Mouse (Mus musculus): ENCODE results near the gene 2300009A05Rik.

2300009A05Rik gene

DNA sequence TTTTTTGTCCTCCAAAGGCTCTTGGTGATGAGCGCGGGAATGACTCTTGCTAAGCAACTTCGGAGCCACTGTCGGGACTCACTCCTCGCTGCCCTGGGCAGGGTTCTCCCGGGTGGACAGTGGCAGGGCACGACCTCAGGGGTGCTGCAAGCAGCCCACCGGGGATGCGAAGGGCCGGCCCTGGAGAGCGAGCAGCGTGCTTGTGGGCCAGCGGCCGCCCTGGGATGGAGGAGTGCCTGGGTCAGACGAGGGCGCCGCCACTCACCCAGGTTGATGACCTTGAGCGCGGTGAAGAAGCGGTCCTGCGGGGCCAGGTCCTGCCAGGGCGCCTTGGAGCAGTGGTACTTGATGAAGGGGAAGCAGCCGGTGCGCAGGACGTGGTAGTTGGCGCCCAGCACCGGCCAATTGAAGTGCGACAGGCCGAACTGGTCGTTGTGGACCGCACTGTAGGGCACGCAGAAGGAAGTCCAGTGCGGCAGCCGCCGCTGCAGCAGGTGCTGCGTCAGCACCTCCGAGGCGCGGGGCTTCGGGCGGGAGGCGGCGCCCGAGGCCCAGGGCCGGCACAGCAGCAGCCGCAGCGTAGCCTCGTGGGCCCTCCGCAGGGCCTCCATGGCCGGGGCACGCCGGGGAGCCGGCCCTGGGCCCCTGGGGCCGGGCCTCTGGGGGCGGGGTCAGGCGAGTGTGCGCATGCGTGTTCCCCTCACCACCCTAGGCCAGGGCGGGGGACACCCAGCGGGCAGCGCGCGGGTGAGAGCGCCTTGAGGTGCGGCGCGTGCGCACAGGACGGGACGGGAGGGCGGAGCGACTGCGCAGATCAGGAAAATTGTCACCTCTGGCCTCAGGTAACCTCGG is at the start of gene 2300009A05Rik:
TSS of gene 2300009A05Rik (minus strand) at position 636 of the 852 bp plus-strand sequence.
- DNase-seq (ENCODE audit: low read depth, low spot score), result peak; percentile 84

DNA sequence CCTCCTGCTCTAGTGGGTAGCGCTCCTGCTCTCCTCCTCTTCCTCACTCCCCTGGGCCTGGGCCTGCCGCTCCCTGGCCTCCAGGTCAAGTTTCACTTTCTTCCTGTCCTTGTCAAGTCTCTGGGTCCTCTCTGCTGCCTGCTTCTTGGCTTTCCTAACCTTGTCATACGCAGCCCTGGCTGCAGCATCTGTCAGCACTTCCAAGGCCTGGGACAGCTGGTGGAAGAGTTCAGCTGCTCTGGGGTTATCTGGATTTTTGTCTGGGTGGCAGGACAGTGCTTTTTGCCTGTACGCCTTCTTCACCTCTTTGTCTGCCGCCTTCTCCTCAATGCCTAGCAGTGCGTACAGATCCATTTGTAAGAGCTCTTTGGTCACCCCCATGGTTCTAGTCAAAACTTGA is 44.6 kb upstream of the 2300009A05Rik start:
- DNase-seq (ENCODE audit: low read depth, low spot score), result no peak

DNA sequence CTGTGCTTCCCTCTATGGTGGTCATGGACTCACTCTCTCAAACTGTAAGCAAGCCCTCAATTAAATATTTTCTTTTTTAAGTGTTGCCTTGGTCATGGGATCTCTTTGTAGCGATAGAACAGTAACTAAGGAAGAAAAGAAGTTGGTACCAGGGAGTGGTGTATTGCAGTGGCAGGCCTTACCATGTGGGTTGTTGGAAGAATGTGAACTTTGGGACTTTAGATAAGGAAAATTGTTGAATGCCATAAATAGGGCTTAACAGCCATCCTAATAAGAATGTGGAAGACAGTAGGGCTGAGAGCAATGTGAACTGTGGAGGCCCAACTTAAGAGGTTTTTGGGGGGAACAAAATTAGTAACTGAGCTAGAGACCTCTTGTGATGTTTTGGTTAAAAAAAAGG is 31.6 kb upstream of the 2300009A05Rik start:
- no peak for DNase-seq (ENCODE audit: low read depth, low spot score)

DNA sequence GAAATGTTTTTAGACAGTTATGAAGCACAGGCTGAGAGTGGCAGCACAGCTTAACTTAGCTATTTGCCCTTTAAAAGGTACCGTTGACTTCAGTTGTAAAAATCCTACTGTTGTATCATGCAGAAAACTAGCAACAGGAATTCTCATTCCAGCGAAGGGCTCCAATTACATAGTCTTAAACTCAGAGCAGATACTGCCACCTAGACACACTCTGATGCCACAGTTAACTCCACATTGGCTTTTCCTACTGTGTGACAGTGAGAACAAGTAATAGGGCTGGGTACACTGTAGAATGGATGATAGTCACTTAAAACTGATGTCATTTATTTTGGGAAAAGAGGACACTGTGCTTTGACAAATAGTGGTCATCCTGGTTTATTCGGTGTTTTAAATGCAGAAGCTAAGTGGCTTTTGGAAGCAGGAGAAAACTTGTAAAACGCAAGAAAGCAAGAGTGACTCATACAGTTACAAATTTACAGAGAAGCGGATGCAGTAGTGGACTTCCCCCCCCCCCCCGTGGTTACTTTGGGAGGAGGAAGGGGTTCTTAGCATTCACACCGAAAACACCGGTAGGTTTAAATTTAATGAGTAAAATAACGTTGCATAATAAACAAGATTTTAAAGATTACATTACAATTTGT is 22.2 kb upstream of the 2300009A05Rik start:
- no peak for DNase-seq (ENCODE audit: low read depth, low spot score)

DNA sequence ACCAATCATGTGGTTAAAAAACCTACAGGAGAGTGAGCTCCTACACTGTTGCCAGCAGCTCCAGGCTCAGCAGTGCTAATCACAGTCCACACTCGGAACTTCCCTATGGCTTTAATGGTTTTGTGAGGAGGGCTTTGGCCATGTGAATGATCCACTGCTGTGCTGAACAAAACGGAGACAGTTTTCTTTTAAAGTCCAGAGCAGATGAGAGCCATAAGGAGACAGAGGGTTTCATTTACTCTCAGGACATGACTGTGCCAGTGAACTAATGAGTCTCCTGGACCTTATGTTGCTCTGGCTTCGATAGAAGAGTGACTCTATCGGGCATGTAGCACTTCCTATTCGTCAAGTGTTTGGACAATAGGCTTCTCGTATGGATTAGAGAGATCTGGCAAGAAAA is 21.4 kb upstream of the 2300009A05Rik start:
- no peak for DNase-seq (ENCODE audit: low read depth, low spot score)

DNA sequence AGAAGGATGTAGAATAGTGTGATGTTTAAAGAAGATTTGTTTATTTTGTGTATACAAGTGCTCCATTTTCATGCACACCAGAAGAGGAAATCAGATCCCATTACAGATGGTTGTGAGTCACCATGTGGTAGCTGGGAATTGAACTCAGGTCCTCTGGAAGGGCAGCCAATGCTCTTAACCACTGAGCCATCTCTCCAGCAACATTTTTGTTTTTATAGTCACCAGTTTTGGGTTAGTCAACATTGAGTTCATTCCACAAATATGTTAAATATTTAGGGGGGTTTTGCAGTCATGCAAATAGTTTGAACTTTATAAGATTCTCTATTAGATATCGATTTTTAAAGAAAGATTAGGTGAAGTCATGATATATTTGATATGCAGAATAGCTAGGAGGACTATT is 1.1 kb upstream of the 2300009A05Rik start:
- no peak for DNase-seq (ENCODE audit: low read depth, low spot score)

DNA sequence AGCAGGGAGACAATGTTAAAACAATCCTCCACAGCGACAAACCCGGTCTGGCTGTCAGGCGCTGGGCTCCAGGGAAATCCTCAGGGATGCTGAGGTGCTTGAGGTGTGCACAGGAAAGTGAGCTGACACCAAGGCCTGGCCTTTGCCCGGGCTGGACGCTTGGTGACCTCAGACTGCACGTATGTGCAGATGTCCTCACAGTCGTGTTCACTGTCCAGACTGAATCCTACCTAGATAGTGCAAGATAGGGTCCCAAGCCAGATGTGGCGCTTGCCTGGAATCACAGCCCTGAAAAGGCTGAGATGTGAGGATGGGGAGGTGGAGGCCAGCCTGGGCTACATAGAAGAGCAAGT is 393 bp upstream of the 2300009A05Rik start:
- DNase-seq (ENCODE audit: low read depth, low spot score), result no peak

DNA sequence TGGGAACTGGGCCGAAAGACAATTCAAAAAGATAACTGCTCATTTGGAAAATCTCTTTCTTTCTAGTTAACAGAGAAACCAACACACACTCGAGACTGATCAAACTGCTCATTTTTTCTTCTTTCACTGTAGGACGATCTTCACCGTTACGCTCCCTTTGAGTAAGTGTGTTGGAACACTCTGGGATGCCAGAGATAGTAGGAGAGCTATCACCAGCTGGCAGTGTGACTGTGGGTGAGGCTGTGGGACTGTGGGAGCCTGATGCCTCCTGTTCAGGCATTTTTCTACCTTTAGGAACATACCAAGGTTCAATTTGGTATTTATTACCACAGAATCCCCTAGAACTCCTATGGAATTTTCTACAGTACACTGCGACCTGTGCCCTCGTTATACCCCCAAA is 3.4 kb downstream of the 2300009A05Rik start:
- no peak for DNase-seq (ENCODE audit: low read depth, low spot score)

DNA sequence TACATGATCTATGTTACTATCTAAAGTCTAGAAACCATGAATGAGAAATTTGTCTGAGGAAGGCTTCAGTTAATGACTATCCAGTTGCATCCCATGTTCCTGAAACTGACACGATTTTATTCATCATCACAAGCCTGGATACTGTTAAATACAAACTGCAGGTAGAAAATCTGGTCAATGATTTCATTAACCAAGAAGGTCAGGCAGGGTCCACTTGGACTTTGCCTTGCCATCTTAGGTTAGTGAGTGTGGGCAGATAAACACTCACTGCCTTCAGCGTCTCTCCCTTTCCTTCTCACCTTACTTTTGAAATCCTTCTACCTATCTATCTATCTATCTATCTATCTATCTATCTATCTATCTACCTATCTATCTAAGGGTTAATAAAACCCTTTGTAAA is 7.7 kb downstream of the 2300009A05Rik start:
- no peak for DNase-seq (ENCODE audit: low read depth, low spot score)

DNA sequence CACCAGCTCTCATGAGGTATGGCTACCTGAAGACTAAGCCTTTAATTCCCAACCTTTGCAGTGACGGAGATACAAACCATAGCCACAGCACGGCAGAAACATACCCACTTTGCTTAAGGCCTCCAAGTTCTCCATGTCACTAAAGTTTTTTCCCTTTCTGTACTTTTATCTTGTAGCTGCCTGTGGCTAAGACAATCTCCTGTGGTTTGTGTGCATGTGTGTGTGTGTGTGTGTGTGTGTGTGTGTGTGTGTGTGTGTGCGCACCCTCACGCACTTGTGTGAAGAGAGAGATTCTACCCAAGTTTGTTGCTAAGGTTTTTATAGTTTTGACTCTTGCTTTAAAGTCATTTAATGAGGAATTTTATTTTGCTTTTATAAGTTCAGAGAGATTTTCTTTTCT is 16.3 kb downstream of the 2300009A05Rik start:
- no peak for DNase-seq (ENCODE audit: low read depth, low spot score)

DNA sequence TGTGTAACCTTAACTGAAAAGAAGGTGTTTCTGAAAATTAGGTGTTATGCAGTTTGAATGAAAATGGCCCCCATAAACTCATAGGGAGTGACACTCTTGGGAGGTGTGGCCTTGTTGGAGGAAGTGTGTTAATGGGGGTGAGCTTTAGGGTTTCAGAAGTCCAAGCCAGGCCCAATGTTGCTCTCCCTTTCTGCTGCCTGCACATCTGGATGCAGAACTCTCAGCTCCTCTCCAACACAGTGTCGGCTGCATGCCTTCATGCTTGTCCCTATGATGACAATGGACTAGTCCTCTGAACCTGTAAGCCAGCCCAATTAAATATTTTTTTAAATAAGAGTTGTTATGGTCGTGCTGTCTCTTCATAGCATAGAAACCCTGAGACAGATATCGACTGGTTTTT is 18.7 kb downstream of the 2300009A05Rik start:
- no peak for DNase-seq (ENCODE audit: low read depth, low spot score)

DNA sequence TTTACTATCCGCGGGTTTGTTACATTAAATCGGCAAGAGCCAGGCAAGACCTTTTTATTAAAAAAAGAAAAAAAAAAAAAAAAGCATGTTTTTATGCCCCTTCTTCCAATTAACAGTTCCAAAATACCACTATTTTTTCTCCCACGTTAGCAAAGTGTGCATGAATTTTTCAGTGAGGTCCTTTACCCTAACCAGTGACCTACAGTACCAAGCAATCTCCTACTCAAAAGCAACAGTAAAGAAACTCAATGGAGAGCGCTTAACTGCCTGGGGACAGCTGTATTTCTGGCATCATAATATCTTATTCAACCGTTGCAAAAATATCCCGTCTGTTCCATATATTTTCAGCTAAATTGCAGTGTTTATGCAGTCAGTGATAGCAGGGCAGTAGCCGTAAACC is 20.9 kb downstream of the 2300009A05Rik start:
- DNase-seq (ENCODE audit: low read depth, low spot score), result no peak

DNA sequence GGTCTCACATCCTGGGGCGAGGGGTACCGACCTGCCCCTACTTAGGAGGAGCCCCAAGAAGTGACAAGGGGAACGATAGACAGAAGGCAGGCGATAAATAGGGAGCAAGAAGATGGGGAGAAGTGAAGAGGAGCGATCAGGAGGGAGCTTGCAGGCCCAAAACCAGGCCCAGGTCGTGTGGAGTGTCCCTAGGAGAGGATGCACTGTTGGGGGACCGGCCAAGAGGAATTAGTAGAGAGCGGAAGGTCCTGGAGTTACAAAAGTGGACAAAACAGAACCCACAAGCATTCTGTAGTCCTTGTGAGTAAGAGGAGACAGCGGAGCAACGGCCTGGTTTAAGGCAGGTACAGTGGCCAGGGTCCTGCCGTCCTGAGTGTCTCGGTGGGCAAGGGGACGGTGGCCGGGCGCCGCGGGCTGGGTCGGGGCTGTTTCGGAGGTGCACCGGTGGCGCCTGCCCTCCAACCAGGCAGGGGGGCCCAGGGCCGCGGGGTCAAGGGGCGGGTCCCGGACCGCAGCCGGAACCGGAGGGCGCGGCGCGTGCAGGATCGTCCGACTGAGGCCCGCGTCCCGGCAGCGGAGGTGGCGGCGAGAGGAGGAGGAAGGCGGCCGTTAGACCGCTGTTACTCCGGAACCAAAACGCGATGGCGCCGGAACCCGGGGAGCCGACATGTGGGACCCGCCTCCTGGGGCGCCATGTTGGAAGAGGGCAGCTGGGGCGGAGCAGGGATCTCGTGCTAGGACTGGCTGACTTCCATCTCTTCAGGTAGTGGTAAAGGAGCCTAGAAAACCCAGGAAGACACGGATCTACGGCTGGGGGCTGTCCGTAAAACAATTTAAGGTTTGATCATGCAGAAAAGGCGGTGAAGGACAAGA is 21.5 kb downstream of the 2300009A05Rik start, which contains the start of gene Map2k5:
TSS of gene Map2k5 (minus strand) at position 633 of the 873 bp plus-strand sequence.
- peak; percentile 75 for DNase-seq (ENCODE audit: low read depth, low spot score)

DNA sequence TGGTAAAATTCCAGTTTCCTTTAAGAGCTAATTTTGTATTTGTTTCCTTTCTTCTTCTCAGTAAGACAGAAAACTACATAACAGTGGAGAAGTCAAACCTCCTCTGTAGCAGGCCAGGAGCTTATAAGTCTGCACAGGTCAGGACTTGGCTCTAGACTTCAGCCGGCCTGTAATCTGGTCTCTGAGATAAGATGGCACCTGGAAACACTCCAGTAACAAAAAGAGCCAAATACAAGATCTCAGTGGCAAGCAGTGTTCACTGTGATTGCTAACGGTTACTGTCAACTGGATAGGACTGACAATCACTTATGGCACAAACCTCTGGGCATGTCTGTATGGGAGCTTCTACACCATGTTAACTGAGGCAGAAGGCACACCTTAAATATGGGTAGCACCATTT is 25.7 kb downstream of the 2300009A05Rik start:
- DNase-seq (ENCODE audit: low read depth, low spot score), result no peak

DNA sequence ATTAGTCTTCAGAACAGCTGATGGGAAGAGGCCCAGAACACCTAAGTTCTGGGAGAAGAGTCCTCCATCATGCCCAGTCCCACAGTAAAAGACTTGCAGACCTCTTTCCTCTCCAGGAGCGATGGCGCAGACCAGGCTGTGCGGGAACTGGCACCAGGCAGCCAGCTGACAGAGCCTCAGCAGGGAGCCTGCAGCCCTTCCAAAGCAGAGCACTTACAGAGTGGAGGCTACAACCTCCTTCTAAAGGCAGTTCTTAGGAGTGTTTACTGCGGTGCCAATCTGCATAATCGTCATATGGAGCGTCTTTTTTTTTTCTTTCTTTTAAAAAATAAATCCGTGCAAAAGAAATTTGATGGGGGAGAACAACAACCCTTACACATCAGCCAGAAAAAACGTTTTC is 26.5 kb downstream of the 2300009A05Rik start:
- DNase-seq (ENCODE audit: low read depth, low spot score), result no peak

DNA sequence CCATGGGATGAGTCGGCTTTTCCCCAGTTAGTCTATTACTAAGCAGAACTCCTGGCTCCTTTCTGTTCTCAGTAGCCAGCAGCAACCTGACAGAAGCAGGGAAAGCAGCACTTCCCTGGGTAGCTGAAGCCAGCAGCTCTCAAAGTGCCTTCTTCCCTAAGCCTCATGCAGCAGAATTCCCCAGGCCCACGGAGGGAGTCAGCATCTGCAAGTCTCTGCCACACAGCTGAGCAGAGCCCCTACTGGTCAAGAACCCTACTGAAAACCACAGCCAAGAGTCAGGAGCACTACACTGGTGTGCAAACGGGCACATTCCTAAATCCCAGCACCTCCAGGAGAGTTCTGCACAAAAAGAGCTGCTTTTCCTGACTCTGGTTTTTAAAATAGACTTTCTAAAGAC is 38.6 kb downstream of the 2300009A05Rik start:
- DNase-seq (ENCODE audit: low read depth, low spot score), result no peak

DNA sequence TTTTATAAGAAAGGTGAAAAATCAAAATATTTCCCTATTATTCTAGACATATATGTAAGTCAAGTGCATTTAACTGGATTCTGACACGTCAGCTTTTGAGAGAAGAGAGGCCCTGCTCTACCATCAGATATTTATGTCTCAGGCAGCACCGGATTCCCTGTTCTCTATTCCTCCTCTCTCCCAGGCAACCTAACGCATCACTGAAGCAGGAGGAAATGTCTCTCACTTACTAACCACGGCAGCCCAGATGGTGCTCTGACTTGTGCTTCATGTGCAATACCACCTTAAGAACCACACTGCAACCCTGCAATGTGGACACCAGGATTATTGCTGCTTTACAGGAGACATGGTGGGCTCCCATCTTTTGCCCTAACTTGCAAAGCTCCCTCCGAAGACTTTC is 40.0 kb downstream of the 2300009A05Rik start:
- no peak for DNase-seq (ENCODE audit: low read depth, low spot score)

DNA sequence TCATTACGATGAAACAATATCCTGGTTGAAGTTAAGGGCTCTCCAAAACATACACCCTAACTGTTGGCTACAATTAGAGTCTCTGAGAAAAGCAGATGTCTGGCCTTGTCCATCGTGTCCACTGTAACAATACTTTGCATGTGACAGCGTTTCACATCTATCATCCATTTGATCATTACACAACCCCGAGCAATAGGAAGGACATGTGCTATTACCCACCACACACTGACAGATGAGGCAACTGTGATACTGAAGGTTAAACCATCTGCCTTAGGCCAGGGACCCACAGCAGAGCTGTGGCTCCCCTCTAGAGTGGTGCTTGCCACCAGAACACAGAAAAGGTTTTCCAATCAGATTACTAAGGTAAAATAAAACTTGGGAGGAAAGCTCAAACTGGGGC is 42.3 kb downstream of the 2300009A05Rik start:
- no peak for DNase-seq (ENCODE audit: low read depth, low spot score)

DNA sequence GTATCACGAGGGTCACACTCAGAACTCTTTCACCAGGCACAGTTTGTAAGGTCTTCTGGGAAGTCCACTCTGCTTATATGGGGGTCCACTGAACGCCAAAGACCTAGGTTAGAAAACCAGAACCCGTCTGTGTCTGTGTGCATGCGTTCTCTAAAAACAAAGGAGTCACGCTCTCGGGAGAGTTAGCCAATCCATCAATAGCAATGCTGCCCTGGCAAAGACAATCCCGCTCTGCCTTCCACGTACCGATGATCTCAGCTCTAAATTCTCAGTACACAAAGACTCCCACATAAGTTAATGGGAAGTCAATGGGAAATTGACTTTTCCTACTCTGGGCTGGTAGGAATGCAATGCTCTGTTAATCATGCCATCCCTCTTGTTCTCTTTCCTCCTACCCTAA is 42.8 kb downstream of the 2300009A05Rik start:
- DNase-seq (ENCODE audit: low read depth, low spot score), result no peak

DNA sequence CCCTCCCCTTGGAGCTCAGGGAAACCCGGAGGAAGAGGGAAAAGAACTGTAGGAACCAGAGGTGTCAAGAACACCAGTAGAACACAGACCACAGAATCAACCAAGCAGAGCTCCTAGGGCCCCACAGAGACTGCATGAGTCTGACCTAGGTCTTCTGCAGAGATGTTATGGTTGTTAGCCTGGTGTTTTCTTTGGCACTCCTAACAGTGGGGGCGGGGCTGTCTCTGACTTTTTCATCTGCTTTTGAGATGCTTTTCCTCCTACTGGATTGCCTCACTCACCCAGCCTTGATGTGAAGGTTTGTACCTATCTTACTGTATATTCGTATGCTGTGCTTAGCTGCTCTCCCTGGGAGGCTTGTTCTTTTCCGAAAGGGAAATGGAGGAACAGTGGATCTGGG is 44.9 kb downstream of the 2300009A05Rik start:
- no peak for DNase-seq (ENCODE audit: low read depth, low spot score)

DNA sequence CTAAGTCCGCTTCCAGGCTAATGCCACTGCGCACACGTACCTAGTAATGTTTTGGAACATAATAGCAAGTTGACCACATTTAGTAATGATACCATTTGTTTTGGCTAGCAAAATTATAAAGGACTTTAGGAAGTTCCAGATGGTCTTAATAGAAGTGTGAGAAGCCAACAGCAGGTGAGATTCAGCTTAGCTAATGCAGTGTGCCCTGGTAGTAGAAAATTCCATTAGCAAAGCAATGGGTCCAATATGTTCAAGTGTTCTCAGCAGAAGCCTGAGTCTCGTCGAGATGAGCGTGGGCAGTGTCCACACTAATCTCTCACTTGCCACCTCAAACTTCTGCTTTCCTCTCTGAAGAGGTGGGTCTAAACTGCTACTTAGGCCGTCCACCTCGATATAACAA is 49.0 kb downstream of the 2300009A05Rik start:
- DNase-seq (ENCODE audit: low read depth, low spot score), result no peak

DNA sequence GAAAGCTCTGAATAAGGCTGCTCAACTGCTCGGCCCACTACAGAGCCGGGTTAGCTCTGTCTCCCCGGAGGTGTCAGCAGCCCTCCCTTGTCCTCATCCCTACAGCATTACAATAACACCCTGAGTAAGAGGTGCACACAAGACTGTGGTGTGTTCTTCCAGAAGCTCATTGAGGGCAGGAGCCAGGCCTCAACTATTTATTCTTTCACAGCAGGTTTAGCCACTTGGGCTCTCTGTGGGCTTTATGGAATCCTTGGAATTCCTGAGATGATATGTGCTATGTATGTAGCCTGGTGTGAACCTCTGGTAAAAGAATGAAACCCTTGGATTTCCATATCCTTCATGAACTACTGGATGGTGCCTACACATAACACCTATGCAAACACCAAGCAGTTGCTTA is 49.8 kb downstream of the 2300009A05Rik start:
- DNase-seq (ENCODE audit: low read depth, low spot score), result no peak

Measured in embryo, embryonic 11.5 days (tissue).